Comparison of ENCODE assay signal across 17 mouse cellular contexts in genomic region chr10:81146296-81146695, GRCm38 (mm10). TPM values are rescaled to one million over a fixed set of nuclear protein-coding genes. Genes with fewer than 3 reads are reported as not detected.
DNase-seq lines count a peak whose midpoint lies in the region; ATAC-seq and TF ChIP-seq lines count a peak whose summit lies in the region.
"Had no signal": no experiment of that assay in that cellular context is flagged by ENCODE, and none has a peak within 500 bp of the region (broad histone marks: within the 10 kb centered on the region; RNA-seq: fewer than 3 reads in every experiment).

No protein-coding gene starts in this region.

- no peaks in the 10 kb centered on the region for H3K27me3 ChIP-seq in embryonic facial prominence, embryonic 13.5 days
- H3K27me3 ChIP-seq in embryonic facial prominence, embryonic 10.5 days (replicated peaks; ENCODE audit: low read depth, poor library complexity, severe bottlenecking) = no peaks in the 10 kb centered on the region
- H3K27me3 ChIP-seq in neural tube, embryonic 14.5 days (ENCODE audit: control insufficient read depth, insufficient read depth, low read length) = no peaks in the 10 kb centered on the region
- H3K27me3 ChIP-seq in neural tube, embryonic 15.5 days (replicated peaks) = no peaks in the 10 kb centered on the region
- no peaks in the 10 kb centered on the region for H3K27me3 ChIP-seq in intestine, postnatal 0 days (replicated peaks; ENCODE audit: control insufficient read depth, insufficient read depth, low read length)
- H3K27me3 ChIP-seq: forebrain, embryonic 13.5 days; neural tube, embryonic 12.5 days had no signal

- peak overlapping the region; percentile 36; the same call in 1 of the 2 replicates for H3K9ac ChIP-seq in embryonic facial prominence, embryonic 13.5 days
- H3K9ac ChIP-seq in neural tube, embryonic 14.5 days (replicated peaks; ENCODE audit: low read depth, low read length) = 0 out of 2 replicates have a peak overlapping the region, but pooled peaks have one; percentile 12
- no peak overlapping the region for H3K9ac ChIP-seq in neural tube, embryonic 15.5 days (replicated peaks)
- H3K9ac ChIP-seq in intestine, postnatal 0 days (ENCODE audit: low read depth, low read length) = peak overlapping the region; percentile 31; the same call in 1 of the 2 replicates
- H3K9ac ChIP-seq: forebrain, embryonic 13.5 days; neural tube, embryonic 12.5 days had no signal

- no peaks in the 10 kb centered on the region for H3K9me3 ChIP-seq in embryonic facial prominence, embryonic 13.5 days
- no peaks in the 10 kb centered on the region for H3K9me3 ChIP-seq in embryonic facial prominence, embryonic 10.5 days
- H3K9me3 ChIP-seq in neural tube, embryonic 14.5 days (ENCODE audit: control insufficient read depth, low read length) = no peaks in the 10 kb centered on the region
- H3K9me3 ChIP-seq in neural tube, embryonic 15.5 days (replicated peaks) = no peaks in the 10 kb centered on the region
- H3K9me3 ChIP-seq in intestine, postnatal 0 days (ENCODE audit: control insufficient read depth) = no peaks in the 10 kb centered on the region
- H3K9me3 ChIP-seq: forebrain, embryonic 13.5 days; neural tube, embryonic 12.5 days had no signal

- 83% methylated on average over 4 of the region's 4 CpGs for WGBS in embryonic facial prominence, embryonic 13.5 days
- WGBS in embryonic facial prominence, embryonic 10.5 days = 88% methylated on average over 4 of the region's 4 CpGs
- 93% methylated on average over 4 of the region's 4 CpGs for WGBS in neural tube, embryonic 14.5 days
- 91% methylated on average over 4 of the region's 4 CpGs for WGBS in neural tube, embryonic 15.5 days
- 38% methylated on average over 4 of the region's 4 CpGs for WGBS in intestine, postnatal 0 days

- DNase-seq in embryonic facial prominence, embryonic 10.5 days (ENCODE audit: low spot score) = no peak
- DNase-seq in lung, postnatal 14 days = no peak
- no peak for DNase-seq in T-cell, adult 2 months (ENCODE audit: low spot score)
- DNase-seq: cerebellum, adult 11-12 months; right cerebral cortex, postnatal 25 days had no signal

- no peak overlapping the region for H3K4me2 ChIP-seq in embryonic facial prominence, embryonic 13.5 days
- no peak overlapping the region for H3K4me2 ChIP-seq in neural tube, embryonic 14.5 days (ENCODE audit: low read depth, low read length)
- H3K4me2 ChIP-seq in neural tube, embryonic 15.5 days = no peak overlapping the region
- peak overlapping the region; percentile 59 for H3K4me2 ChIP-seq in intestine, postnatal 0 days (replicated peaks; ENCODE audit: low read depth)
- H3K4me2 ChIP-seq: forebrain, embryonic 13.5 days; neural tube, embryonic 12.5 days had no signal

- no peak overlapping the region for H3K27ac ChIP-seq in embryonic facial prominence, embryonic 13.5 days
- H3K27ac ChIP-seq in embryonic facial prominence, embryonic 10.5 days (replicated peaks) = no peak overlapping the region
- no peak overlapping the region for H3K27ac ChIP-seq in neural tube, embryonic 14.5 days (ENCODE audit: low read depth, low read length)
- no peak overlapping the region for H3K27ac ChIP-seq in neural tube, embryonic 15.5 days (replicated peaks)
- peak overlapping the region; percentile 91 for H3K27ac ChIP-seq in intestine, postnatal 0 days (ENCODE audit: low read depth, low read length)
- H3K27ac ChIP-seq: forebrain, embryonic 13.5 days; neural tube, embryonic 12.5 days had no signal

- no peak overlapping the region for H3K4me3 ChIP-seq in embryonic facial prominence, embryonic 13.5 days
- no peak overlapping the region for H3K4me3 ChIP-seq in embryonic facial prominence, embryonic 10.5 days
- no peak overlapping the region for H3K4me3 ChIP-seq in neural tube, embryonic 14.5 days (ENCODE audit: low read depth, low read length)
- H3K4me3 ChIP-seq in neural tube, embryonic 15.5 days (replicated peaks) = no peak overlapping the region
- peak overlapping the region; percentile 21 for H3K4me3 ChIP-seq in intestine, postnatal 0 days (ENCODE audit: low read depth, low read length)
- H3K4me3 ChIP-seq: forebrain, embryonic 13.5 days; neural tube, embryonic 12.5 days had no signal

- peaks cover 80% of the 10 kb centered on the region for H3K36me3 ChIP-seq in embryonic facial prominence, embryonic 13.5 days
- H3K36me3 ChIP-seq in embryonic facial prominence, embryonic 10.5 days (replicated peaks) = peaks cover 93% of the 10 kb centered on the region
- H3K36me3 ChIP-seq in neural tube, embryonic 14.5 days (ENCODE audit: control insufficient read depth, insufficient read depth, low read length) = peaks cover 59% of the 10 kb centered on the region
- H3K36me3 ChIP-seq in neural tube, embryonic 15.5 days = peaks cover 71% of the 10 kb centered on the region
- H3K36me3 ChIP-seq in intestine, postnatal 0 days (ENCODE audit: control insufficient read depth, insufficient read depth) = peaks cover 68% of the 10 kb centered on the region

- no peak for TF ChIP-seq CTCF in intestine, postnatal 0 days (IDR thresholded peaks at IDR 0.05; ENCODE audit: low read depth)

- peaks cover 29% of the 10 kb centered on the region for H3K4me1 ChIP-seq in embryonic facial prominence, embryonic 13.5 days
- peaks cover 23% of the 10 kb centered on the region for H3K4me1 ChIP-seq in embryonic facial prominence, embryonic 10.5 days
- H3K4me1 ChIP-seq in neural tube, embryonic 14.5 days (ENCODE audit: control insufficient read depth, insufficient read depth, low read length) = peaks cover 8% of the 10 kb centered on the region
- H3K4me1 ChIP-seq in neural tube, embryonic 15.5 days = peaks cover 26% of the 10 kb centered on the region
- H3K4me1 ChIP-seq in intestine, postnatal 0 days (replicated peaks; ENCODE audit: control insufficient read depth, insufficient read depth, low read length) = peaks cover 7% of the 10 kb centered on the region; the same call in 1 of the 2 replicates

- no peak for ATAC-seq in embryonic facial prominence, embryonic 13.5 days (ENCODE audit: insufficient number of reproducible peaks, insufficient read depth, low FRiP score, low TSS enrichment, low read depth)
- ATAC-seq in neural tube, embryonic 14.5 days (ENCODE audit: low read depth) = no peak
- ATAC-seq in neural tube, embryonic 15.5 days (ENCODE audit: low FRiP score) = no peak
- ATAC-seq in intestine, postnatal 0 days = 0 out of 2 replicates have a peak, but pooled peaks have one; percentile 0
- no peak for ATAC-seq in cerebellum, adult (ENCODE audit: insufficient number of reproducible peaks, low FRiP score, low TSS enrichment)
- ATAC-seq: activated CD4-positive, CD25-positive, alpha-beta regulatory T cell, adult 4 months; CD4-positive, CD25-positive, alpha-beta regulatory T cell, adult 4 months; forebrain, embryonic 13.5 days had no signal

RNA-seq across cellular contexts. Expression of gene Zbtb7a, which starts 11.3 kb away (rescaled TPM):
- 27.0 and 27.9 TPM in 2 replicates for polyA plus RNA-seq in embryonic facial prominence, embryonic 13.5 days (2015; fragmentation: Nextera tagmentation; extraction: Ambion mirVana)
- 10.4 and 11.7 TPM in 2 replicates for polyA plus RNA-seq in embryonic facial prominence, embryonic 10.5 days (2016; fragmentation: Nextera tagmentation; extraction: Ambion mirVana)
- polyA plus RNA-seq in neural tube, embryonic 14.5 days (2014; fragmentation: Nextera tagmentation; extraction: Ambion mirVana) = 11.0 and 12.6 TPM in 2 replicates
- polyA plus RNA-seq in neural tube, embryonic 15.5 days (2015; fragmentation: Nextera tagmentation; extraction: Ambion mirVana) = 14.8 and 21.0 TPM in 2 replicates
- polyA plus RNA-seq in intestine, postnatal 0 days (2015; fragmentation: Nextera tagmentation; extraction: Ambion mirVana) = 54.1 and 67.6 TPM in 2 replicates

RNA-seq across cellular contexts. Expression of gene Pias4, which starts 21.4 kb away (rescaled TPM):
- polyA plus RNA-seq in embryonic facial prominence, embryonic 13.5 days (2015; fragmentation: Nextera tagmentation; extraction: Ambion mirVana) = 58.1 and 60.9 TPM in 2 replicates
- polyA plus RNA-seq in embryonic facial prominence, embryonic 10.5 days (2016; fragmentation: Nextera tagmentation; extraction: Ambion mirVana) = 62.2 and 66.3 TPM in 2 replicates
- polyA plus RNA-seq in neural tube, embryonic 14.5 days (2014; fragmentation: Nextera tagmentation; extraction: Ambion mirVana) = 48.4 and 51.4 TPM in 2 replicates
- polyA plus RNA-seq in neural tube, embryonic 15.5 days (2015; fragmentation: Nextera tagmentation; extraction: Ambion mirVana) = 52.8 and 57.3 TPM in 2 replicates
- 32.8 and 36.5 TPM in 2 replicates for polyA plus RNA-seq in intestine, postnatal 0 days (2015; fragmentation: Nextera tagmentation; extraction: Ambion mirVana)

RNA-seq across cellular contexts. Expression of gene Eef2, which starts 30.1 kb away (rescaled TPM):
- polyA plus RNA-seq in embryonic facial prominence, embryonic 13.5 days (2015; fragmentation: Nextera tagmentation; extraction: Ambion mirVana) = 622 and 633 TPM in 2 replicates
- polyA plus RNA-seq in embryonic facial prominence, embryonic 10.5 days (2016; fragmentation: Nextera tagmentation; extraction: Ambion mirVana) = 564 and 572 TPM in 2 replicates
- polyA plus RNA-seq in neural tube, embryonic 14.5 days (2014; fragmentation: Nextera tagmentation; extraction: Ambion mirVana) = 373 and 452 TPM in 2 replicates
- 493 and 549 TPM in 2 replicates for polyA plus RNA-seq in neural tube, embryonic 15.5 days (2015; fragmentation: Nextera tagmentation; extraction: Ambion mirVana)
- polyA plus RNA-seq in intestine, postnatal 0 days (2015; fragmentation: Nextera tagmentation; extraction: Ambion mirVana) = 286 and 316 TPM in 2 replicates

RNA-seq across cellular contexts. Expression of gene Dapk3, which starts 36.5 kb away (rescaled TPM):
- 57.1 and 60.1 TPM in 2 replicates for polyA plus RNA-seq in embryonic facial prominence, embryonic 13.5 days (2015; fragmentation: Nextera tagmentation; extraction: Ambion mirVana)
- polyA plus RNA-seq in embryonic facial prominence, embryonic 10.5 days (2016; fragmentation: Nextera tagmentation; extraction: Ambion mirVana) = 51.5 and 53.2 TPM in 2 replicates
- 64.5 and 67.3 TPM in 2 replicates for polyA plus RNA-seq in neural tube, embryonic 14.5 days (2014; fragmentation: Nextera tagmentation; extraction: Ambion mirVana)
- polyA plus RNA-seq in neural tube, embryonic 15.5 days (2015; fragmentation: Nextera tagmentation; extraction: Ambion mirVana) = 65.7 and 70.4 TPM in 2 replicates
- 50.5 and 53.4 TPM in 2 replicates for polyA plus RNA-seq in intestine, postnatal 0 days (2015; fragmentation: Nextera tagmentation; extraction: Ambion mirVana)

RNA-seq across cellular contexts. Expression of gene 4930442H23Rik, which starts 37.4 kb away (rescaled TPM):
- polyA plus RNA-seq in embryonic facial prominence, embryonic 13.5 days (2015; fragmentation: Nextera tagmentation; extraction: Ambion mirVana) = not detected in 2 replicates
- not detected in 2 replicates for polyA plus RNA-seq in embryonic facial prominence, embryonic 10.5 days (2016; fragmentation: Nextera tagmentation; extraction: Ambion mirVana)
- not detected in 2 replicates for polyA plus RNA-seq in neural tube, embryonic 14.5 days (2014; fragmentation: Nextera tagmentation; extraction: Ambion mirVana)
- not detected in 2 replicates for polyA plus RNA-seq in neural tube, embryonic 15.5 days (2015; fragmentation: Nextera tagmentation; extraction: Ambion mirVana)
- 0.12 TPM in 2 replicates for polyA plus RNA-seq in intestine, postnatal 0 days (2015; fragmentation: Nextera tagmentation; extraction: Ambion mirVana)
- polyA plus RNA-seq: activated CD4-positive, CD25-positive, alpha-beta regulatory T cell, adult 4 months; CD4-positive, CD25-positive, alpha-beta regulatory T cell, adult 4 months; forebrain, embryonic 13.5 days; hindbrain, embryonic 11.5 days; kidney, embryonic 14.5 days; limb, embryonic 14.5 days; neural tube, embryonic 12.5 days had no signal
